Comparison of ENCODE assay signal across 28 mouse cellular contexts in the genomic region with DNA sequence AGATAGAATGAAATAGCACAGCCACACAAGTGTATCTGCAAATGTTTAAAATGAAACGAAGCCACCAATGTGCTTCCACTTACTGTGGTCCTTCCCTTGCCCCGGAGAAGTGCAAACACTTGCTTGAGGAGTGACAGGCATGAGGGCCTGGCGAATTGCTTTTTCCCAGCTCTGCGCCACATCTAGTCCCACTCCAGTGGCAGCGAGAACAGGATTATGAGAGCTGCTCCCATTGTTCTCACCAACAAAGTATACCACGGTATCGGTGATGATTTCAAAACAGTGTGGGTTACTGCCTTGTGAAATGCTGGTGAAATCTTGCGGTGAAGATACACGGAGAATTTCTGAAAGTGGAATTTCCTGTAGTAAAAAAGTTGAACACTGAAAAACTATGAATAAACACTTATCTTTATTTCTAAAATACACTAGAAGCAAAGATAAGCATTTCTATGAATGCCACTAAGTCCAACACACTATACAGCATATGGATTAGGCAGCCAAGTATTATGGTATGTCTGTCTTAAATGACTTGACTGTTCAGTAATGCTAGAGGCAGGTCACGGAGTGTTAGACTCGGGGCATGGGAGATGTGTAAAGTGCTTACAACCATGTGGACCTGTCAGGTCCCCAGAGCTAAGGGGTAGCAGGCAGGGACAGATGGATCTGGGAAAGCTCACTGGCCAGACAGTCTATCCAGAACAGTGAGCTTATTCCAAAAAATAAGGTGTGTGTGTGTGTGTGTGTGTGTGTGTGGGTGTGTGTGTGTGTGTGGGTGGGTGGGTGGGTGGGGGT. TPM values are rescaled to one million over a fixed set of nuclear protein-coding genes. Genes with fewer than 3 reads are reported as not detected.
DNase-seq lines count a peak whose midpoint lies in the region; ATAC-seq lines count a peak whose summit lies in the region.
"Had no signal": no experiment of that assay in that cellular context is flagged by ENCODE, and none has a peak within 500 bp of the region (broad histone marks: within the 10 kb centered on the region; RNA-seq: fewer than 3 reads in every experiment).

No protein-coding gene starts in this region.

- H3K36me3 ChIP-seq in lung, embryonic 16.5 days (ENCODE audit: control insufficient read depth, insufficient read depth, low read length), result peaks cover 11% of the 10 kb centered on the region
- peaks cover 25% of the 10 kb centered on the region for H3K36me3 ChIP-seq in midbrain, embryonic 13.5 days
- peaks cover 12% of the 10 kb centered on the region for H3K36me3 ChIP-seq in intestine, embryonic 15.5 days
- H3K36me3 ChIP-seq: hindbrain, embryonic 15.5 days had no signal

- no peaks in the 10 kb centered on the region for H3K9me3 ChIP-seq in lung, embryonic 16.5 days (ENCODE audit: control insufficient read depth, low read length)
- no peaks in the 10 kb centered on the region for H3K9me3 ChIP-seq in midbrain, embryonic 13.5 days
- H3K9me3 ChIP-seq in intestine, embryonic 15.5 days, result no peaks in the 10 kb centered on the region
- H3K9me3 ChIP-seq: embryonic facial prominence, embryonic 10.5 days; heart, embryonic 15.5 days; hindbrain, embryonic 15.5 days; limb, embryonic 12.5 days; midbrain, embryonic 10.5 days; neural tube, embryonic 15.5 days had no signal

- no peak overlapping the region for H3K4me3 ChIP-seq in lung, embryonic 16.5 days (ENCODE audit: low read length)
- H3K4me3 ChIP-seq in midbrain, embryonic 13.5 days (replicated peaks), result no peak overlapping the region
- H3K4me3 ChIP-seq in intestine, embryonic 15.5 days (replicated peaks), result no peak overlapping the region
- H3K4me3 ChIP-seq: embryonic facial prominence, embryonic 10.5 days; heart, adult 2 months; heart, embryonic 15.5 days; hindbrain, embryonic 15.5 days; limb, embryonic 12.5 days; midbrain, embryonic 10.5 days; neural tube, embryonic 15.5 days had no signal

- DNase-seq in 416B (ENCODE audit: low read depth), result peak; percentile 13
- DNase-seq in c-Kit-positive CD71-negative TER-119-negative erythroid progenitor cells, embryonic 14.5 days (ENCODE audit: low read depth), result peak; percentile 8
- DNase-seq in lung, postnatal 4 days, result peak; percentile 25 to 61
- DNase-seq in MN1 (ENCODE audit: low spot score), result no peak
- DNase-seq: adrenal gland, postnatal 10 days; cerebellum, adult 9-11 months; gastrocnemius, postnatal 14 days; heart, adult 2 months; heart, postnatal 4 days; kidney, adult 8-10 months; kidney, postnatal 14 days; layer of hippocampus, postnatal 36 days; thymus, adult 2 months had no signal

- H3K27me3 ChIP-seq in lung, embryonic 16.5 days (ENCODE audit: control insufficient read depth, insufficient read depth, low read depth, low read length), result no peaks in the 10 kb centered on the region
- H3K27me3 ChIP-seq in midbrain, embryonic 13.5 days, result no peaks in the 10 kb centered on the region
- H3K27me3 ChIP-seq in intestine, embryonic 15.5 days (replicated peaks), result no peaks in the 10 kb centered on the region
- H3K27me3 ChIP-seq: heart, embryonic 15.5 days; hindbrain, embryonic 15.5 days; limb, embryonic 12.5 days; neural tube, embryonic 15.5 days had no signal

- H3K4me1 ChIP-seq in lung, embryonic 16.5 days (replicated peaks; ENCODE audit: control insufficient read depth, insufficient read depth, low read length), result no peaks in the 10 kb centered on the region; the same call in 1 of the 2 replicates
- H3K4me1 ChIP-seq in midbrain, embryonic 13.5 days (replicated peaks), result no peaks in the 10 kb centered on the region
- no peaks in the 10 kb centered on the region for H3K4me1 ChIP-seq in intestine, embryonic 15.5 days (replicated peaks)
- H3K4me1 ChIP-seq: embryonic facial prominence, embryonic 10.5 days; heart, embryonic 15.5 days; hindbrain, embryonic 15.5 days; limb, embryonic 12.5 days; midbrain, embryonic 10.5 days; neural tube, embryonic 15.5 days had no signal

- H3K4me2 ChIP-seq in lung, embryonic 16.5 days (ENCODE audit: low read depth, low read length), result peak overlapping the region; percentile 0; the same call in 1 of the 2 replicates
- no peak overlapping the region for H3K4me2 ChIP-seq in midbrain, embryonic 13.5 days (replicated peaks)
- H3K4me2 ChIP-seq in intestine, embryonic 15.5 days (replicated peaks), result no peak overlapping the region
- H3K4me2 ChIP-seq: heart, embryonic 15.5 days; hindbrain, embryonic 15.5 days; limb, embryonic 12.5 days; neural tube, embryonic 15.5 days had no signal

- WGBS in lung, embryonic 16.5 days, result 69% methylated on average over 11 of the region's 11 CpGs
- 91% methylated on average over 11 of the region's 11 CpGs for WGBS in midbrain, embryonic 13.5 days
- WGBS in intestine, embryonic 15.5 days, result 90% methylated on average over 11 of the region's 11 CpGs

- no peak overlapping the region for H3K9ac ChIP-seq in lung, embryonic 16.5 days (ENCODE audit: low read length)
- no peak overlapping the region for H3K9ac ChIP-seq in midbrain, embryonic 13.5 days (replicated peaks)
- no peak overlapping the region for H3K9ac ChIP-seq in intestine, embryonic 15.5 days
- H3K9ac ChIP-seq: heart, embryonic 15.5 days; hindbrain, embryonic 15.5 days; limb, embryonic 12.5 days; liver, embryonic 14.5 days; neural tube, embryonic 15.5 days had no signal

- peak; percentile 89 for ATAC-seq in lung, embryonic 16.5 days (ENCODE audit: low read depth)
- no peak for ATAC-seq in midbrain, embryonic 13.5 days
- ATAC-seq in intestine, embryonic 15.5 days, result no peak
- ATAC-seq: activated CD4-positive, CD25-positive, alpha-beta regulatory T cell, adult 4 months; forebrain, embryonic 16.5 days had no signal

- peak overlapping the region; percentile 64; the same call in 1 of the 2 replicates for H3K27ac ChIP-seq in lung, embryonic 16.5 days (ENCODE audit: low read length)
- no peak overlapping the region for H3K27ac ChIP-seq in midbrain, embryonic 13.5 days
- H3K27ac ChIP-seq in intestine, embryonic 15.5 days, result no peak overlapping the region
- H3K27ac ChIP-seq: embryonic facial prominence, embryonic 10.5 days; heart, adult 2 months; heart, embryonic 15.5 days; hindbrain, embryonic 15.5 days; limb, embryonic 12.5 days; liver, embryonic 14.5 days; midbrain, embryonic 10.5 days; neural tube, embryonic 15.5 days; stomach, postnatal 0 days had no signal

RNA-seq across cellular contexts. Expression of a gene that starts 29.4 kb away (rescaled TPM):
- 54.0 and 56.8 TPM in 2 replicates for polyA plus RNA-seq in lung, embryonic 16.5 days (2015; fragmentation: Nextera tagmentation; extraction: Ambion mirVana)
- 52.6 and 61.6 TPM in 2 replicates for polyA plus RNA-seq in midbrain, embryonic 13.5 days (2015; fragmentation: Nextera tagmentation; extraction: Ambion mirVana)
- 55.2 and 55.9 TPM in 2 replicates for polyA plus RNA-seq in intestine, embryonic 15.5 days (2015; fragmentation: Nextera tagmentation; extraction: Ambion mirVana)

RNA-seq across cellular contexts. Expression of a gene that starts 29.4 kb away (rescaled TPM):
- polyA plus RNA-seq in lung, embryonic 16.5 days (2015; fragmentation: Nextera tagmentation; extraction: Ambion mirVana), result 44.2 and 56.1 TPM in 2 replicates
- polyA plus RNA-seq in midbrain, embryonic 13.5 days (2015; fragmentation: Nextera tagmentation; extraction: Ambion mirVana), result 58.6 and 68.4 TPM in 2 replicates
- 54.2 and 65.3 TPM in 2 replicates for polyA plus RNA-seq in intestine, embryonic 15.5 days (2015; fragmentation: Nextera tagmentation; extraction: Ambion mirVana)

RNA-seq across cellular contexts. Expression of a gene that starts 50.0 kb away (rescaled TPM):
- polyA plus RNA-seq in lung, embryonic 16.5 days (2015; fragmentation: Nextera tagmentation; extraction: Ambion mirVana), result 80.7 and 95.5 TPM in 2 replicates
- polyA plus RNA-seq in midbrain, embryonic 13.5 days (2015; fragmentation: Nextera tagmentation; extraction: Ambion mirVana), result 123 and 128 TPM in 2 replicates
- polyA plus RNA-seq in intestine, embryonic 15.5 days (2015; fragmentation: Nextera tagmentation; extraction: Ambion mirVana), result 111 and 117 TPM in 2 replicates

RNA-seq across cellular contexts. Expression of a gene that starts 54.3 kb away (rescaled TPM):
- 42.5 and 43.6 TPM in 2 replicates for polyA plus RNA-seq in lung, embryonic 16.5 days (2015; fragmentation: Nextera tagmentation; extraction: Ambion mirVana)
- polyA plus RNA-seq in midbrain, embryonic 13.5 days (2015; fragmentation: Nextera tagmentation; extraction: Ambion mirVana), result 20.8 and 21.0 TPM in 2 replicates
- polyA plus RNA-seq in intestine, embryonic 15.5 days (2015; fragmentation: Nextera tagmentation; extraction: Ambion mirVana), result 26.2 and 30.9 TPM in 2 replicates

RNA-seq across cellular contexts. Expression of a gene that starts 59.5 kb away (rescaled TPM):
- polyA plus RNA-seq in lung, embryonic 16.5 days (2015; fragmentation: Nextera tagmentation; extraction: Ambion mirVana), result 0.34 TPM in 1 of 2 replicates, not detected in the other
- 0.28 TPM in 1 of 2 replicates, not detected in the other for polyA plus RNA-seq in midbrain, embryonic 13.5 days (2015; fragmentation: Nextera tagmentation; extraction: Ambion mirVana)
- 0.08 and 0.11 TPM in 2 replicates for polyA plus RNA-seq in intestine, embryonic 15.5 days (2015; fragmentation: Nextera tagmentation; extraction: Ambion mirVana)
- polyA plus RNA-seq: forebrain, embryonic 16.5 days; heart, adult 2 months; midbrain, postnatal 0 days; small intestine, adult 2 months; thymus, adult 2 months had no signal
